Mouse (Mus musculus): ENCODE results near the gene Apc2. TPM values are rescaled to one million over a fixed set of nuclear protein-coding genes. Genes with fewer than 3 reads are reported as not detected.
A peak's percentile ranks its signal among the peaks of the same experiment; 100 is the strongest.

Gene Apc2
- polyA plus RNA-seq, 1 experiment from 2014 or later: 2.4 TPM

DNA sequence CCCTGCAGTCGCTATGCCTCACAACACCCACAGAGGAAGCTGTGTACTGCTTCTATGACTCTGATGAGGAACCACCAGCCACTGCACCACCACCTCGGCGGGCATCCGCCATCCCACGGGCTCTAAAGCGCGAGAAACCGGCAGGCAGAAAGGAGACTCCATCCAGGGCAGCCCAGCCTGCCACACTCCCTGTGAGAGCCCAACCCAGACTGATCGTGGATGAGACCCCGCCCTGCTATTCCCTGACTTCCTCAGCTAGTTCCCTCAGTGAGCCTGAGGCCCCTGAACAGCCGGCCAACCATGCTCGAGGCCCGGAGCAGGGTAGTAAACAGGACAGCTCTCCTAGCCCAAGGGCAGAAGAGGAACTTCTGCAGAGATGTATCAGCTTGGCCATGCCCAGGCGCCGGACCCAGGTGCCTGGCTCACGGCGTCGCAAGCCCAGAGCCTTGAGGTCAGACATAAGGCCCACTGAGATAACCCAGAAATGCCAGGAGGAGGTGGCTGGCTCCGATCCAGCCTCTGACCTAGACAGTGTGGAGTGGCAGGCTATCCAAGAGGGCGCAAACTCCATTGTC, 17.9 kb downstream of the Apc2 start:
- H3K4me3 ChIP-seq (replicated peaks): no peak overlapping the region
- ATAC-seq (replicated peaks; ENCODE audit: low FRiP score): no peak
- H3K36me3 ChIP-seq: peaks cover 12% of the 10 kb centered on the region; the same call in 1 of the 2 replicates
- WGBS: 41% methylated on average over 20 of the region's 20 CpGs
- H3K9me3 ChIP-seq (replicated peaks): no peaks in the 10 kb centered on the region
- no peak overlapping the region for H3K9ac ChIP-seq
- H3K4me2 ChIP-seq: 0 out of 2 replicates have a peak overlapping the region, but pooled peaks have one; percentile 14
- H3K4me1 ChIP-seq: peaks cover 27% of the 10 kb centered on the region
- H3K27ac ChIP-seq: no peak overlapping the region
- H3K27me3 ChIP-seq: peaks cover 79% of the 10 kb centered on the region

DNA sequence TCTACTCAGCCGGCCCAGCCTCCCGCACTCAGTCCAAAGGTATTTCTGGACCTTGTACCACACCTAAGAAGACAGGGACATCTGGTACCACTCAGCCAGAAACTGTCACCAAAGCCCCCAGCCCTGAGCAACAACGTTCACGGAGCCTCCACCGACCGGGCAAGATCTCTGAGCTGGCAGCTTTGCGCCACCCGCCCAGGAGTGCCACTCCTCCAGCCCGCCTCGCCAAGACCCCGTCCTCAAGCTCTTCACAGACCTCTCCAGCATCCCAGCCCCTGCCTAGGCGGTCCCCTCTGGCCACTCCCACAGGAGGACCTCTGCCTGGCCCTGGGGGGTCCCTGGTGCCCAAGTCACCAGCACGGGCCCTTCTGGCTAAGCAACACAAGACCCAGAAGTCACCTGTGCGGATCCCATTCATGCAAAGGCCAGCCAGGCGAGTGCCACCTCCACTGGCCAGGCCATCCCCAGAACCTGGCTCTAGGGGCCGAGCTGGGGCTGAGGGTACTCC, 18.8 kb downstream of the Apc2 start:
- H3K9ac ChIP-seq: no peak overlapping the region
- H3K4me3 ChIP-seq (replicated peaks): no peak overlapping the region
- H3K4me2 ChIP-seq: no peak overlapping the region
- H3K9me3 ChIP-seq (replicated peaks): no peaks in the 10 kb centered on the region
- H3K4me1 ChIP-seq: peaks cover 35% of the 10 kb centered on the region
- ATAC-seq (replicated peaks; ENCODE audit: low FRiP score): no peak
- peaks cover 17% of the 10 kb centered on the region; the same call in 1 of the 2 replicates for H3K36me3 ChIP-seq
- H3K27ac ChIP-seq: no peak overlapping the region
- H3K27me3 ChIP-seq: peaks cover 79% of the 10 kb centered on the region
- 52% methylated on average over 16 of the region's 16 CpGs for WGBS

GRCm38 (mm10) chr10:80315315-80315714, 19.5 kb downstream of the Apc2 start:
- 35% methylated on average over 27 of the region's 27 CpGs for WGBS
- H3K9me3 ChIP-seq (replicated peaks): no peaks in the 10 kb centered on the region
- peak overlapping the region; percentile 23; the same call in 1 of the 2 replicates for H3K9ac ChIP-seq
- peaks cover 39% of the 10 kb centered on the region for H3K4me1 ChIP-seq
- peaks cover 17% of the 10 kb centered on the region; the same call in 1 of the 2 replicates for H3K36me3 ChIP-seq
- no peak for ATAC-seq (replicated peaks; ENCODE audit: low FRiP score)
- H3K4me2 ChIP-seq: no peak overlapping the region
- H3K27ac ChIP-seq: no peak overlapping the region
- peaks cover 76% of the 10 kb centered on the region for H3K27me3 ChIP-seq
- no peak overlapping the region for H3K4me3 ChIP-seq (replicated peaks)

DNA sequence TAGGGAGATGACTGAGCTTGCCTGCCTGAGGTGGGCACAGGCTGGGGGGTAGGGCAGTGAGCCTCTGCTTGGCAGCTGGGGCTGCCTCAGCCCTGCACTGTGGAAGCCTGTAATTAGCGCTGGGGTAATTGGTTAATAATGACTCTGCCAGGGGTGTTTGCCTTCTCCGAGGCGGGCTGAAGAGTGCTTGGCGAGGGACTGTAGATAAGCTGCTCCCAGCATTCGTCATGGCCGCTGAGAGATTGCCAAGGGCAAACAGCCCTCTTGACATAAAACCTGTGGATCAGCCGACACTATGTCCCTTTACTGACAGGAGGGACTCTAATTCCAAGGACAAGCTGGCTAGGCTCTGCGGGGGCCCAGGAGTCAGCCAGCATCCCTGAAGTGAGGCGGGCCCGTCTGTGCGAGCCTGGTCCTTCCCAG, 20.6 kb downstream of the Apc2 start:
- Histone ChIP-seq H3K9me3 (replicated peaks) (no peaks in the 10 kb centered on the region), H3K4me2 (no peak overlapping the region), H3K27ac (no peak overlapping the region), H3K4me1 (peaks cover 44% of the 10 kb centered on the region), H3K9ac (no peak overlapping the region), H3K36me3 (peaks cover 17% of the 10 kb centered on the region; the same call in 1 of the 2 replicates), H3K27me3 (peaks cover 66% of the 10 kb centered on the region), H3K4me3 (replicated peaks) (no peak overlapping the region)
- 19% methylated on average over 11 of the region's 11 CpGs for WGBS
- ATAC-seq (replicated peaks; ENCODE audit: low FRiP score): no peak

DNA sequence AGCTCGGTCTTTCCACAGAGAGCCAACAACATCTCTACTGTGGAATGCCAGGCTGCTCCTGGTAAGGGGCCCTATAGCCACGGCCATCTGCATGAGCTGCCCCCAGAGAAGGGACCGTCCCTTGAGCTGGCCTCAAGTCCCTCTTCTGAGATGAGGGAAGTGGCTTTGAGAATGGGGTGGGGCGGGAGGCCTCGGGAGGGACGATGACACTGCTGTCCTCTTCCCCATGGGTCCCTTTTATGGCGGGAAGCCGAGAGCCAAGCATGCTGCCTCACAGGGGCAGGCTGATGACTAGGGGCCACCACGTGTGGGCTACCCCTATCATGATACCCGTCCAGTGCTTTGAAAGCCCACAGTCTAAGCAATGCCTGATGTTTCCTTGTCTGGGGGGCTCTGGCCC, 21.2 kb downstream of the Apc2 start:
- Histone ChIP-seq H3K4me1 (peaks cover 51% of the 10 kb centered on the region), H3K27ac (no peak overlapping the region), H3K4me3 (replicated peaks) (no peak overlapping the region), H3K4me2 (no peak overlapping the region), H3K36me3 (peaks cover 17% of the 10 kb centered on the region; the same call in 1 of the 2 replicates), H3K9ac (0 out of 2 replicates have a peak overlapping the region, but pooled peaks have one; percentile 23), H3K9me3 (replicated peaks) (no peaks in the 10 kb centered on the region), H3K27me3 (peaks cover 59% of the 10 kb centered on the region)
- ATAC-seq (replicated peaks; ENCODE audit: low FRiP score): no peak
- WGBS: 42% methylated on average over 10 of the region's 10 CpGs

GRCm38 (mm10) chr10:80320340-80320760, 24.6 kb downstream of the Apc2 start, which contains the start of gene 2310011J03Rik:
Gene 2310011J03Rik (minus strand): TSS chr10:80320537.
- peak; percentile 30 for ATAC-seq (replicated peaks; ENCODE audit: low FRiP score)
- Histone ChIP-seq H3K27ac (peak within 1 kb of the TSS; percentile 84), H3K36me3 (peaks cover 17% of the 10 kb centered on the region; the same call in 1 of the 2 replicates), H3K9me3 (replicated peaks) (no peaks in the 10 kb centered on the region), H3K4me2 (peak within 1 kb of the TSS; percentile 92), H3K4me3 (replicated peaks) (peak within 1 kb of the TSS; percentile 91), H3K9ac (peak within 1 kb of the TSS; percentile 83), H3K4me1 (peaks cover 51% of the 10 kb centered on the region), H3K27me3 (peaks cover 26% of the 10 kb centered on the region)
- WGBS: under 1% methylated on average over 34 of the region's 34 CpGs

GRCm38 (mm10) chr10:80321014-80321669, 25.4 kb downstream of the Apc2 start:
- Histone ChIP-seq H3K4me2 (peak overlapping the region; percentile 92), H3K27me3 (peaks cover 18% of the 10 kb centered on the region), H3K4me1 (peaks cover 51% of the 10 kb centered on the region), H3K9ac (no peak overlapping the region), H3K9me3 (replicated peaks) (no peaks in the 10 kb centered on the region), H3K27ac (peak overlapping the region; percentile 64; the same call in 1 of the 2 replicates), H3K36me3 (peaks cover 17% of the 10 kb centered on the region; the same call in 1 of the 2 replicates), H3K4me3 (replicated peaks) (no peak overlapping the region)
- no peak for ATAC-seq (replicated peaks; ENCODE audit: low FRiP score)
- WGBS: 68% methylated on average over 6 of the region's 6 CpGs

- H3K36me3 ChIP-seq: peaks cover 17% of the 10 kb centered on the region; the same call in 1 of the 2 replicates
- peak overlapping the region; percentile 92 for H3K4me2 ChIP-seq
- H3K9ac ChIP-seq: no peak overlapping the region
- H3K4me3 ChIP-seq (replicated peaks): peak overlapping the region; percentile 58
- WGBS: 94% methylated on average over 21 of the region's 21 CpGs
- ATAC-seq (replicated peaks; ENCODE audit: low FRiP score): no peak
- 0 out of 2 replicates have a peak overlapping the region, but pooled peaks have one; percentile 52 for H3K27ac ChIP-seq
- peaks cover 10% of the 10 kb centered on the region for H3K27me3 ChIP-seq
- H3K9me3 ChIP-seq (replicated peaks): no peaks in the 10 kb centered on the region
- peaks cover 51% of the 10 kb centered on the region for H3K4me1 ChIP-seq
Measured at GRCm38 (mm10) chr10:80321670-80322581, 26.1 kb downstream of the Apc2 start.

GRCm38 (mm10) chr10:80322811-80323211, 27.0 kb downstream of the Apc2 start:
- peak; percentile 4; the same call in 1 of the 2 replicates for ATAC-seq (replicated peaks; ENCODE audit: low FRiP score)

DNA sequence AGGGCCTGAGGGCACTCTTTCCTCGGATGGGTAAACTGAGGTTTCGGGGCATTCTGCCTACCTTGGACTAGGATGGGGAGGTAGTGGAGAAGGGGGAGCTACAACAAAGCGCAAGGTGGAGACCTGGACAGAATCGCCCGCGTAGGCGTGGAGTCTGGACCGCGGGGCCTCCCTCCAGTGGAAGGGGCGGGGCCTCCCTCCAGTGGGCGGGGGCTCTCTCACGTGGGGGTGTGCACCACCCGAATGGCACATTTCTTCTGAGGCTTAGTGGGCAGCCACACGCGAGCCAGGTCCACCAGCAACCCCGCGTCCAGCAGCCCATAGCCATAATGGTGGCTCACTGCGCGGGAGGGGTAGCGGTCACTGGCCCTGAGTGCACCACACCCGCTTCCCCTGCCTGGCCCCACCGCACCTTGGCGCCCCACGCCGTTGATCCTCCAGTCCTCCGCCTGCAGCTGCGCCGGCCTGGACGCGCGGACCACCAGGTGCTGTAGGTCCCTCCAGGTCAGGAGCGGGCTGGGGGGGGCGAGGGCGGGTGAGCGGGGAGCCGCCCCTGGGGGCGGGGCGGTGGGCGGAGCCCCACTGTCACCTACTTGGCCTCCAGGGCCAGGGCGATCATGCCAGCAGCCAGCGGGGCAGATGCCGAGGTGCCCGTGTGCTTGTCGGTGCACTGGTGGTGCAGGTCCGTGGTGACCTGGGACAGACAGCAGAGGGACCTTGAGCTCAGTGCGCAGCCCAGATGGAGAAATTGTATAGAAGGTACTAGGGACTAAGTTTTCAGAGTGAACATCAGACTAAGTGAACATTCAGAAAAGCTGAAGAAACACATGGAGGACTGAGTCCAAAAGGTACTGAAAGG, 27.7 kb downstream of the Apc2 start:
- H3K36me3 ChIP-seq: peaks cover 8% of the 10 kb centered on the region; the same call in 1 of the 2 replicates
- no peaks in the 10 kb centered on the region for H3K27me3 ChIP-seq
- H3K4me3 ChIP-seq (replicated peaks): peak overlapping the region; percentile 58
- H3K27ac ChIP-seq: peak overlapping the region; percentile 52; the same call in 1 of the 2 replicates
- peak; percentile 37 for ATAC-seq (replicated peaks; ENCODE audit: low FRiP score)
- H3K9me3 ChIP-seq (replicated peaks): no peaks in the 10 kb centered on the region
- peak overlapping the region; percentile 54 for H3K9ac ChIP-seq
- WGBS: 3% methylated on average over 41 of the region's 46 CpGs
- peaks cover 51% of the 10 kb centered on the region for H3K4me1 ChIP-seq
- H3K4me2 ChIP-seq: peak overlapping the region; percentile 92

More at GRCm38 (mm10) chr10:80322811-80323211, 27.0 kb downstream of the Apc2 start:
- Histone ChIP-seq H3K9me3 (replicated peaks) (no peaks in the 10 kb centered on the region), H3K4me3 (replicated peaks) (peak overlapping the region; percentile 58), H3K36me3 (peaks cover 15% of the 10 kb centered on the region; the same call in 1 of the 2 replicates), H3K4me1 (peaks cover 51% of the 10 kb centered on the region), H3K27me3 (peaks cover 1% of the 10 kb centered on the region), H3K9ac (peak overlapping the region; percentile 54), H3K27ac (0 out of 2 replicates have a peak overlapping the region, but pooled peaks have one; percentile 52), H3K4me2 (peak overlapping the region; percentile 92)
- 3% methylated on average over 28 of the region's 28 CpGs for WGBS

All from kidney, embryonic 15.5 days (tissue).